ENCODE assay signal across 24 mouse cellular contexts in genomic region chr8:121029076-121029475, GRCm38 (mm10). TPM values are rescaled to one million over a fixed set of nuclear protein-coding genes. Genes with fewer than 3 reads are reported as not detected.
"Had no signal": no experiment of that assay in that cellular context is flagged by ENCODE, and none has a peak within 500 bp of the region (broad histone marks: within the 10 kb centered on the region; RNA-seq: fewer than 3 reads in every experiment).

No protein-coding gene starts in this region.

- H3K36me3 ChIP-seq: limb, embryonic 10.5 days; limb, embryonic 13.5 days; liver, embryonic 13.5 days; midbrain, embryonic 12.5 days; neural tube, embryonic 13.5 days; stomach, embryonic 15.5 days had no signal

- H3K4me3 ChIP-seq: limb, embryonic 10.5 days; limb, embryonic 13.5 days; liver, embryonic 13.5 days; midbrain, embryonic 12.5 days; myocyte; neural tube, embryonic 13.5 days; stomach, embryonic 15.5 days had no signal

- H3K4me1 ChIP-seq: liver, embryonic 13.5 days had no signal

- H3K4me2 ChIP-seq: limb, embryonic 13.5 days; liver, embryonic 13.5 days; midbrain, embryonic 12.5 days; neural tube, embryonic 13.5 days; stomach, embryonic 15.5 days had no signal

- H3K9ac ChIP-seq: limb, embryonic 13.5 days; liver, embryonic 13.5 days; midbrain, embryonic 12.5 days; neural tube, embryonic 13.5 days; stomach, embryonic 15.5 days had no signal

- DNase-seq: kidney, adult 9 months; kidney, postnatal 14 days; kidney, postnatal 4 days; layer of hippocampus, adult 9-11 months; liver; liver, embryonic 13.5 days; lung, adult 2 months; lung, postnatal 14 days; lung, postnatal 4 days; retina, postnatal 1 day; right cerebral cortex, postnatal 25 days; spleen, adult 18-20 months; thymus, postnatal 25 days had no signal

- H3K27ac ChIP-seq: limb, embryonic 10.5 days; limb, embryonic 13.5 days; liver, embryonic 13.5 days; midbrain, embryonic 12.5 days; neural tube, embryonic 13.5 days; stomach, embryonic 15.5 days had no signal

- H3K27me3 ChIP-seq: stomach, embryonic 15.5 days had no signal

- ATAC-seq: midbrain, embryonic 16.5 days had no signal

- H3K9me3 ChIP-seq: limb, embryonic 10.5 days; limb, embryonic 13.5 days; liver, embryonic 13.5 days; midbrain, embryonic 12.5 days; neural tube, embryonic 13.5 days; stomach, embryonic 15.5 days had no signal

RNA-seq across cellular contexts. Expression of gene Foxf1, which starts 55.1 kb away (rescaled TPM):
- total RNA-seq: megakaryocyte progenitor cell, adult 5-6 weeks; megakaryocyte-erythroid progenitor cell, adult 5-6 weeks; monocyte, adult 5-6 weeks; neutrophil, adult 5-6 weeks had no signal
- polyA plus RNA-seq: myocyte had no signal
